Mouse (Mus musculus): Measurements from ENCODE around the gene Cers6.

Gene Cers6

GRCm38 (mm10) chr2:68916299-68916698 is 55.1 kb downstream of the Cers6 start:
- no peak for DNase-seq (ENCODE audit: low read depth, low spot score)

GRCm38 (mm10) chr2:68917010-68917409 is 55.8 kb downstream of the Cers6 start:
- DNase-seq (ENCODE audit: low read depth, low spot score), result no peak

GRCm38 (mm10) chr2:68917524-68917923 is 56.3 kb downstream of the Cers6 start:
- no peak for DNase-seq (ENCODE audit: low read depth, low spot score)

- DNase-seq (ENCODE audit: low read depth, low spot score), result no peak
Measured at GRCm38 (mm10) chr2:68924344-68924743, 63.1 kb downstream of the Cers6 start.

- DNase-seq (ENCODE audit: low read depth, low spot score), result no peak
Measured at GRCm38 (mm10) chr2:68925542-68925941, 64.3 kb downstream of the Cers6 start.

- DNase-seq (ENCODE audit: low read depth, low spot score), result no peak
Measured at GRCm38 (mm10) chr2:68926913-68927790, 65.9 kb downstream of the Cers6 start.

GRCm38 (mm10) chr2:68932240-68932639 is 71.0 kb downstream of the Cers6 start:
- DNase-seq (ENCODE audit: low read depth, low spot score), result no peak

GRCm38 (mm10) chr2:68932656-68933055 is 71.4 kb downstream of the Cers6 start:
- no peak for DNase-seq (ENCODE audit: low read depth, low spot score)

GRCm38 (mm10) chr2:68934651-68935050 is 73.4 kb downstream of the Cers6 start:
- no peak for DNase-seq (ENCODE audit: low read depth, low spot score)

GRCm38 (mm10) chr2:68935721-68936294 is 74.6 kb downstream of the Cers6 start:
- DNase-seq (ENCODE audit: low read depth, low spot score), result no peak

- DNase-seq (ENCODE audit: low read depth, low spot score), result no peak
Measured at GRCm38 (mm10) chr2:68936773-68937172, 75.5 kb downstream of the Cers6 start.

- DNase-seq (ENCODE audit: low read depth, low spot score), result no peak
Measured at GRCm38 (mm10) chr2:68937833-68938232, 76.6 kb downstream of the Cers6 start.

GRCm38 (mm10) chr2:68944898-68945297 is 83.7 kb downstream of the Cers6 start:
- DNase-seq (ENCODE audit: low read depth, low spot score), result no peak

- no peak for DNase-seq (ENCODE audit: low read depth, low spot score)
Measured at GRCm38 (mm10) chr2:68945976-68946375, 84.7 kb downstream of the Cers6 start.

GRCm38 (mm10) chr2:68946819-68947218 is 85.6 kb downstream of the Cers6 start:
- DNase-seq (ENCODE audit: low read depth, low spot score), result no peak

GRCm38 (mm10) chr2:68949137-68949536 is 87.9 kb downstream of the Cers6 start:
- no peak for DNase-seq (ENCODE audit: low read depth, low spot score)

GRCm38 (mm10) chr2:68949728-68950127 is 88.5 kb downstream of the Cers6 start:
- no peak for DNase-seq (ENCODE audit: low read depth, low spot score)

GRCm38 (mm10) chr2:68951706-68952105 is 90.5 kb downstream of the Cers6 start:
- no peak for DNase-seq (ENCODE audit: low read depth, low spot score)

GRCm38 (mm10) chr2:68953688-68954087 is 92.4 kb downstream of the Cers6 start:
- no peak for DNase-seq (ENCODE audit: low read depth, low spot score)

GRCm38 (mm10) chr2:68955496-68955895 is 94.3 kb downstream of the Cers6 start:
- DNase-seq (ENCODE audit: low read depth, low spot score), result no peak

- DNase-seq (ENCODE audit: low read depth, low spot score), result no peak
Measured at GRCm38 (mm10) chr2:68956146-68956545, 94.9 kb downstream of the Cers6 start.

- no peak for DNase-seq (ENCODE audit: low read depth, low spot score)
Measured at GRCm38 (mm10) chr2:68957831-68958230, 96.6 kb downstream of the Cers6 start.

- DNase-seq (ENCODE audit: low read depth, low spot score), result no peak
Measured at GRCm38 (mm10) chr2:68959573-68959972, 98.3 kb downstream of the Cers6 start.

Measured in brain, embryonic 18.5 days (tissue).